Mouse (Mus musculus): ENCODE measurements around the gene Cfap20.

DNA sequence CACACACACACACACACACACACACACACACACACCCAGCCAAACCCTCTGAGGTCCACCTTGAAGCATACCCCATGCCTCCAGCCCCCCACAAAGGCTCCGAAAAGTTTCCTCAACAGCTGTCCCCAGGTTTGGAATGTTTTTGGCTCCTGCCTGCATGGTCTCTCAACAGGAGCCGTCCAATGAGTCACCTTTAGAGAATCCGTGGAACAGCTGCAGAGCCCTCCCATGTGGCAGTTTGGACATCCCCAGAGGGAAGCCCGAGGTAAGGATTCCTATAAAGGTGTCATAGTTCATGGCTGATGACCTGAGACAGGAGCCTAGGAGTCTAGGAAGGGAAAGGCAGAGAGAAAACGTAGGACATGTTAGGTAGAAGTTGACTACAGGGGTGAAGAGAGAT, 48.6 kb downstream of the Cfap20 start:
- TF ChIP-seq GATA1 (IDR thresholded peaks at IDR 0.05; ENCODE audit: low read length) (no peak), TAL1 (IDR thresholded peaks at IDR 0.05; ENCODE audit: low read length) (no peak)

All from erythroblast, embryonic 14.5 days (primary cell).